Mouse (Mus musculus) E14TG2a.4 (cell line): ENCODE measurements around the gene Grb10.

Source experiments
- H3K27me3 ChIP-seq: 2 replicates; pipeline ENCODE4 v1.6.1; 2014; ENCODE audit warnings: low read length, control low read depth; ENCODE audit not compliant: insufficient read depth
- H3K36me3 ChIP-seq: 2 replicates; pipeline ENCODE4 v1.6.1; 2014; ENCODE audit warnings: low read length, control low read depth; ENCODE audit not compliant: insufficient read depth
- H3K4me1 ChIP-seq: replicated peaks from 2 replicates; pipeline ENCODE4 v1.6.1; 2014; ENCODE audit warnings: low read depth, low read length, control low read depth
- H3K4me3 ChIP-seq: replicated peaks from 2 replicates; pipeline ENCODE4 v1.5.1; 2014; ENCODE audit warnings: mild to moderate bottlenecking, low read length
- H3K9me3 ChIP-seq: 2 replicates; pipeline ENCODE4 v1.6.1; 2014; ENCODE audit warnings: low read length, control low read depth
- CTCF ChIP-seq: conservative IDR thresholded peaks from 2 replicates; pipeline ENCODE4 v1.5.1; 2014; ENCODE audit warnings: low read length
- NANOG ChIP-seq: IDR thresholded peaks from 2 replicates; pipeline ENCODE4 v1.6.1; 2014; ENCODE audit warnings: borderline replicate concordance, low read length, mixed read lengths
- POU5F1 ChIP-seq: IDR thresholded peaks from 2 replicates; pipeline ENCODE4 v1.6.1; 2014; ENCODE audit warnings: low read length, borderline replicate concordance

Gene Grb10

GRCm38 (mm10) chr11:11968830-11969229 is 69.7 kb downstream of the Grb10 start:
- H3K4me3 ChIP-seq, result no peak overlapping the region
- peaks cover 28% of the 10 kb centered on the region; the same call in 1 of the 2 replicates for H3K36me3 ChIP-seq
- H3K9me3 ChIP-seq, result peaks cover 8% of the 10 kb centered on the region
- no peaks in the 10 kb centered on the region for H3K27me3 ChIP-seq
- TF ChIP-seq CTCF (no peak), POU5F1 (no peak)
- H3K4me1 ChIP-seq, result peaks cover 34% of the 10 kb centered on the region

- TF ChIP-seq CTCF (no peak), NANOG (no peak), POU5F1 (no peak)
- Histone ChIP-seq H3K9me3 (peaks cover 8% of the 10 kb centered on the region), H3K4me3 (no peak overlapping the region), H3K4me1 (peaks cover 28% of the 10 kb centered on the region), H3K27me3 (no peaks in the 10 kb centered on the region), H3K36me3 (peaks cover 28% of the 10 kb centered on the region; the same call in 1 of the 2 replicates)
Observed at GRCm38 (mm10) chr11:11967519-11967918, 71.0 kb downstream of the Grb10 start.

GRCm38 (mm10) chr11:11966220-11966619 is 72.3 kb downstream of the Grb10 start:
- Histone ChIP-seq H3K9me3 (peaks cover 5% of the 10 kb centered on the region), H3K36me3 (peaks cover 28% of the 10 kb centered on the region; the same call in 1 of the 2 replicates), H3K4me1 (peaks cover 35% of the 10 kb centered on the region), H3K27me3 (no peaks in the 10 kb centered on the region), H3K4me3 (peak overlapping the region; percentile 49)
- TF ChIP-seq NANOG (no peak), CTCF (no peak)

GRCm38 (mm10) chr11:11965501-11966125 is 72.9 kb downstream of the Grb10 start:
- Histone ChIP-seq H3K4me3 (peak overlapping the region; percentile 49), H3K9me3 (no peaks in the 10 kb centered on the region), H3K4me1 (peaks cover 41% of the 10 kb centered on the region), H3K36me3 (peaks cover 25% of the 10 kb centered on the region; the same call in 1 of the 2 replicates), H3K27me3 (no peaks in the 10 kb centered on the region)
- TF ChIP-seq POU5F1, result no peak
- no peak for TF ChIP-seq CTCF

GRCm38 (mm10) chr11:11964729-11965128 is 73.8 kb downstream of the Grb10 start:
- H3K4me3 ChIP-seq, result no peak overlapping the region
- peaks cover 42% of the 10 kb centered on the region for H3K4me1 ChIP-seq
- H3K36me3 ChIP-seq, result peaks cover 17% of the 10 kb centered on the region; the same call in 1 of the 2 replicates
- TF ChIP-seq NANOG, result no peak
- no peak for TF ChIP-seq POU5F1
- TF ChIP-seq CTCF, result no peak
- no peaks in the 10 kb centered on the region for H3K9me3 ChIP-seq
- no peaks in the 10 kb centered on the region for H3K27me3 ChIP-seq

GRCm38 (mm10) chr11:11963587-11963986 is 74.9 kb downstream of the Grb10 start:
- Histone ChIP-seq H3K4me1 (peaks cover 42% of the 10 kb centered on the region), H3K9me3 (no peaks in the 10 kb centered on the region), H3K36me3 (peaks cover 11% of the 10 kb centered on the region; the same call in 1 of the 2 replicates), H3K27me3 (no peaks in the 10 kb centered on the region), H3K4me3 (no peak overlapping the region)
- TF ChIP-seq POU5F1 (no peak), CTCF (no peak), NANOG (no peak)

GRCm38 (mm10) chr11:11963065-11963464 is 75.4 kb downstream of the Grb10 start:
- H3K4me1 ChIP-seq, result peaks cover 42% of the 10 kb centered on the region
- no peak overlapping the region for H3K4me3 ChIP-seq
- H3K27me3 ChIP-seq, result no peaks in the 10 kb centered on the region
- H3K36me3 ChIP-seq, result peaks cover 11% of the 10 kb centered on the region; the same call in 1 of the 2 replicates
- TF ChIP-seq NANOG (no peak), CTCF (no peak), POU5F1 (no peak)
- no peaks in the 10 kb centered on the region for H3K9me3 ChIP-seq

- Histone ChIP-seq H3K9me3 (no peaks in the 10 kb centered on the region), H3K27me3 (no peaks in the 10 kb centered on the region), H3K4me1 (peaks cover 39% of the 10 kb centered on the region), H3K4me3 (no peak overlapping the region), H3K36me3 (peaks cover 8% of the 10 kb centered on the region; the same call in 1 of the 2 replicates)
- TF ChIP-seq POU5F1 (no peak), CTCF (no peak), NANOG (no peak)
Observed at GRCm38 (mm10) chr11:11962629-11962954, 75.9 kb downstream of the Grb10 start.
